Mouse (Mus musculus): ENCODE measurements around the gene Spib. TPM values are rescaled to one million over a fixed set of nuclear protein-coding genes. Genes with fewer than 3 reads are reported as not detected.

Gene Spib
- polyA plus RNA-seq, 1 experiment from 2014 or later, result 0.72 TPM

DNA sequence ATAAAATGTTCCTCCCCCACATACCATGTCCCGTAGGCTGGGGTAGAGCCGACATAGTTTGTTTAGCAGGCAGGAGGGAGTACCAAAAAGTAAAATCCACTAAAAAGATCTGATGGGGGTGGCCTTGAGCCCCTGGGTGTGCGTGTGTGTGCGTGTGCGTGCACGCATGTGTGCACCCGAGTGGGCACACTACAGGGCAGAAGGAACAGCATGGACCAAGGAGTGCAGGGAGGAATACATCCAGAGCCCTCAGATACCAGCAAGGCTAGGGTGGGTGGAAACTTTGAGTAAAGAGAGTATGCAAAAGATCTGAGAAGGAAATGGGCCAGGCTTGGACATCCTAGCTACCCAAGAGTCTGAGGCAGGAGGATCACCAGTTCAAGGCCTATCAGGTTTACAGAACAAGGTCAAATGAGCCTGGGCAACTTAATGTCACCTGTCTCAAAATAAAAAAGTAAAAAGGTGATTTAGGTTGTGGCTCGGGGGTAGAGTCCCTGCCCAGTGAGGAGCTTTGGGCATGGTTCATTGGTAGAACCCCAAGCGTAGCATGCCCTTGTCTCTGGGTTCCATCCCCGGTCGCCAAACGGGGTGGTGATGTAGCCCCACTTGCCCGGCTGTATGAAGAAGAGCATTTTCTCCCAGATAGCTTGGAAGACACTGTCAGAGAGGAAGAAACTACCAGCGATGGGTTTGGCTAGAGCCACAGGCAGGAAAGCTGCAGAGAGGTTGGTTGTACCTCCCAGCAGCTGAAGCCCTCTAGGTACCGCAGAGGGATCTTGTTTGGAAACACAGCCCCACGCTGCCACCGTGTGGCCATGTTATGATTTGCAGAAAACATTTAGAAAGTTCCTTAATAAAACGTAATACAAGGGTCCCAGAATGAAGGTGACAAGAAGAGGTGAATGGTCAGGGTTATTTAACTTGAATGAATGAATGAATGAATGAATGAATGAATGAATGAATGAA lies 28.8 kb upstream of the Spib start:
- WGBS, result 53% methylated on average over 18 of the region's 18 CpGs
- Histone ChIP-seq H3K27ac (no peak overlapping the region), H3K9ac (0 out of 2 replicates have a peak overlapping the region, but pooled peaks have one; percentile 20), H3K27me3 (0 out of 2 replicates have a peak, but pooled peaks cover 3% of the 10 kb centered on the region), H3K4me1 (no peaks in the 10 kb centered on the region), H3K36me3 (no peaks in the 10 kb centered on the region), H3K9me3 (no peaks in the 10 kb centered on the region), H3K4me3 (no peak overlapping the region), H3K4me2 (no peak overlapping the region)
- no peak for ATAC-seq (ENCODE audit: insufficient number of reproducible peaks, low FRiP score, low TSS enrichment, low read depth)

GRCm38 (mm10) chr7:44557629-44558028 lies 25.8 kb upstream of the Spib start:
- no peak overlapping the region for H3K9ac ChIP-seq
- H3K4me3 ChIP-seq, result no peak overlapping the region
- no peaks in the 10 kb centered on the region for H3K9me3 ChIP-seq
- no peaks in the 10 kb centered on the region for H3K36me3 ChIP-seq
- ATAC-seq (ENCODE audit: insufficient number of reproducible peaks, low FRiP score, low TSS enrichment, low read depth), result no peak
- no peak overlapping the region for H3K4me2 ChIP-seq
- H3K4me1 ChIP-seq, result peaks cover 7% of the 10 kb centered on the region
- no peak overlapping the region for H3K27ac ChIP-seq
- no peaks in the 10 kb centered on the region for H3K27me3 ChIP-seq
- WGBS, result 62% methylated on average over 2 of the region's 2 CpGs

- Histone ChIP-seq H3K4me2 (peak within 1 kb of the TSS; percentile 81), H3K4me1 (peaks cover 10% of the 10 kb centered on the region), H3K9ac (peak within 1 kb of the TSS; percentile 67), H3K27me3 (no peaks in the 10 kb centered on the region), H3K36me3 (peaks cover 30% of the 10 kb centered on the region), H3K27ac (peak within 1 kb of the TSS; percentile 100), H3K4me3 (peak within 1 kb of the TSS; percentile 97), H3K9me3 (no peaks in the 10 kb centered on the region)
- under 1% methylated on average over 22 of the region's 22 CpGs for WGBS
- peak; percentile 77 for ATAC-seq (ENCODE audit: insufficient number of reproducible peaks, low FRiP score, low TSS enrichment, low read depth)
These were observed 22.0 kb upstream of the Spib start, which contains the start of gene Nr1h2 for GRCm38 (mm10) chr7:44553826-44554225. Nr1h2 (minus strand) TSS chr7:44553951.

- no peaks in the 10 kb centered on the region for H3K27me3 ChIP-seq
- peak overlapping the region; percentile 67 for H3K9ac ChIP-seq
- WGBS, result 1% methylated on average over 32 of the region's 32 CpGs
- H3K4me2 ChIP-seq, result peak overlapping the region; percentile 81
- no peaks in the 10 kb centered on the region for H3K9me3 ChIP-seq
- peaks cover 30% of the 10 kb centered on the region for H3K36me3 ChIP-seq
- peak; percentile 81 for ATAC-seq (ENCODE audit: insufficient number of reproducible peaks, low FRiP score, low TSS enrichment, low read depth)
- H3K4me3 ChIP-seq, result peak overlapping the region; percentile 97
- peak overlapping the region; percentile 100 for H3K27ac ChIP-seq
- peaks cover 12% of the 10 kb centered on the region for H3K4me1 ChIP-seq
These were observed 21.4 kb upstream of the Spib start for GRCm38 (mm10) chr7:44553196-44553764.

- H3K4me3 ChIP-seq, result peak overlapping the region; percentile 97
- H3K9ac ChIP-seq, result no peak overlapping the region
- peak overlapping the region; percentile 81 for H3K4me2 ChIP-seq
- peaks cover 30% of the 10 kb centered on the region for H3K36me3 ChIP-seq
- no peaks in the 10 kb centered on the region for H3K9me3 ChIP-seq
- 88% methylated on average over 31 of the region's 31 CpGs for WGBS
- H3K4me1 ChIP-seq, result peaks cover 21% of the 10 kb centered on the region
- H3K27me3 ChIP-seq, result no peaks in the 10 kb centered on the region
- no peak for ATAC-seq (ENCODE audit: insufficient number of reproducible peaks, low FRiP score, low TSS enrichment, low read depth)
- H3K27ac ChIP-seq, result peak overlapping the region; percentile 100
These were observed 20.5 kb upstream of the Spib start for GRCm38 (mm10) chr7:44552141-44552908.

DNA sequence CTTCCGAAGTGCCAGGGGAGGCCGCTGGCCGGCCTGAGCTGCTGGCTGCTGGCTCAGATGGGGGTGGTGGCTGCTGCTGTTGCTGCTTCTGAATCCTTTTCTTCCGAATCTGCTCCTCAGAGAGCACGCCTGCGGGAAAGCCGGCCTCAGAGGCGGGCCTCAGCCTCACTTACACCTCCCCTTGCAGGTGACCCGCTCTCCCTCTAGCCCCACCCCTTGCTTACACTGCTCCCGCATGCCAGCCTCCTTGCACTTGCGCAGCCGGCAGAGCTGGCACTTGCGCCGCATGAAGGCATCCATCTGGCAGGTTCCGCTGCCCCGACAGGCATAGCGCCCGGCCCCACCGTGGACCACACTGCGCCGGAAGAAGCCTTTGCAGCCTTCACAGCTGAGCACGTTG lies 19.9 kb upstream of the Spib start:
- ATAC-seq (ENCODE audit: insufficient number of reproducible peaks, low FRiP score, low TSS enrichment, low read depth), result no peak
- Histone ChIP-seq H3K36me3 (peaks cover 30% of the 10 kb centered on the region), H3K9me3 (no peaks in the 10 kb centered on the region), H3K4me3 (no peak overlapping the region), H3K27me3 (no peaks in the 10 kb centered on the region), H3K9ac (no peak overlapping the region), H3K4me2 (no peak overlapping the region), H3K4me1 (peaks cover 27% of the 10 kb centered on the region), H3K27ac (no peak overlapping the region)
- 77% methylated on average over 22 of the region's 22 CpGs for WGBS

DNA sequence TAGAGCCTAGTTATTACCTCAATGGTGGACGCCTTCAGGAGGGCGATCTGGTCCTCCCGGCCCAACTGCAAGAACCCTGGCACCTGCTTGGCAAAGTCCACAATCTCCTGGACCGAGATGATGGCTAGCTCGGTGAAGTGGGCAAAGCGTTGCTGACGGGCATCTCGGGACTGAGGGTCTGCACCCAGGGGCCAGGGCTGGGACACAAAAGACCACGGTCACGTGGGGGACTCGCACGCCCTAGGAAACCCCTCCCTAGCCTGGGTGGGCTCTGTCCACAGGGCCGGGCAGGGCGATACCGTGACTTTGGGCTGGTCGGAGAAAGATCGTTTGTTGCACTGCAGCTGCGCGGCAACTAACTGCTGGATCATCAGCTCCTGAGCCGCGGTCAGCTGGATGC lies 19.4 kb upstream of the Spib start:
- H3K27ac ChIP-seq, result no peak overlapping the region
- H3K4me2 ChIP-seq, result no peak overlapping the region
- H3K4me3 ChIP-seq, result no peak overlapping the region
- 92% methylated on average over 21 of the region's 21 CpGs for WGBS
- no peaks in the 10 kb centered on the region for H3K27me3 ChIP-seq
- no peak for ATAC-seq (ENCODE audit: insufficient number of reproducible peaks, low FRiP score, low TSS enrichment, low read depth)
- H3K36me3 ChIP-seq, result peaks cover 32% of the 10 kb centered on the region
- no peaks in the 10 kb centered on the region for H3K9me3 ChIP-seq
- H3K9ac ChIP-seq, result no peak overlapping the region
- peaks cover 28% of the 10 kb centered on the region for H3K4me1 ChIP-seq

GRCm38 (mm10) chr7:44550409-44550678 lies 18.5 kb upstream of the Spib start:
- H3K4me3 ChIP-seq, result no peak overlapping the region
- H3K4me2 ChIP-seq, result no peak overlapping the region
- ATAC-seq (ENCODE audit: insufficient number of reproducible peaks, low FRiP score, low TSS enrichment, low read depth), result no peak
- no peaks in the 10 kb centered on the region for H3K9me3 ChIP-seq
- peaks cover 36% of the 10 kb centered on the region for H3K36me3 ChIP-seq
- H3K27ac ChIP-seq, result no peak overlapping the region
- no peaks in the 10 kb centered on the region for H3K27me3 ChIP-seq
- no peak overlapping the region for H3K9ac ChIP-seq
- 94% methylated on average over 12 of the region's 12 CpGs for WGBS
- H3K4me1 ChIP-seq, result peaks cover 28% of the 10 kb centered on the region

GRCm38 (mm10) chr7:44549621-44550408 lies 17.9 kb upstream of the Spib start:
- peaks cover 28% of the 10 kb centered on the region for H3K4me1 ChIP-seq
- no peaks in the 10 kb centered on the region for H3K9me3 ChIP-seq
- peaks cover 40% of the 10 kb centered on the region for H3K36me3 ChIP-seq
- WGBS, result 93% methylated on average over 23 of the region's 23 CpGs
- no peak overlapping the region for H3K4me3 ChIP-seq
- no peak overlapping the region for H3K9ac ChIP-seq
- H3K27ac ChIP-seq, result no peak overlapping the region
- no peaks in the 10 kb centered on the region for H3K27me3 ChIP-seq
- ATAC-seq (ENCODE audit: insufficient number of reproducible peaks, low FRiP score, low TSS enrichment, low read depth), result no peak
- H3K4me2 ChIP-seq, result no peak overlapping the region

GRCm38 (mm10) chr7:44548497-44549087 lies 16.7 kb upstream of the Spib start, which contains the start of gene Pold1:
Pold1 (minus strand) TSS chr7:44548849.
- no peaks in the 10 kb centered on the region for H3K9me3 ChIP-seq
- H3K27me3 ChIP-seq, result no peaks in the 10 kb centered on the region
- peaks cover 28% of the 10 kb centered on the region for H3K4me1 ChIP-seq
- peak within 1 kb of the TSS; percentile 55 for H3K9ac ChIP-seq
- peak within 1 kb of the TSS; percentile 87 for H3K4me2 ChIP-seq
- peaks cover 40% of the 10 kb centered on the region for H3K36me3 ChIP-seq
- under 1% methylated on average over 43 of the region's 43 CpGs for WGBS
- ATAC-seq (ENCODE audit: insufficient number of reproducible peaks, low FRiP score, low TSS enrichment, low read depth), result peak; percentile 92
- peak within 1 kb of the TSS; percentile 69 for H3K4me3 ChIP-seq
- H3K27ac ChIP-seq, result peak within 1 kb of the TSS; percentile 87

DNA sequence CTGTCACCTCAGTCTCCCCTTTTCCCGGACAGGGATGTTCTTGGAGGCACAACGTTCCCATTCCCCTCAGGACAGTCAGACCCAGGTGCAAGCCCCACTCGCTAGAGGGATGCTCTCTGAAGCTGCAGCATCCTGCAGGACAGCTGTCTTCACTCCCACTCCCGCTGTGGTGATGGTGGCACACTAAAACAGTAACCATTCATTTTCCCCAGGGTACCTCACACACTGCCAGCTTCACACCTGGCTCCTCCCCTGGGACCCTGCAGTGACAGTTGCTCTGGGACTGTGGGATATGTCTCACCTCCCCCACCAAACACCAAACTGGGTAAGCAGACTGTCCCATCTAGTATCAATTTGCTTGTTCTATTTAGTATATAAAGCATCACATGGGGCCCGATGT lies 15.9 kb upstream of the Spib start:
- Histone ChIP-seq H3K9me3 (no peaks in the 10 kb centered on the region), H3K4me1 (peaks cover 22% of the 10 kb centered on the region), H3K9ac (peak overlapping the region; percentile 55), H3K36me3 (peaks cover 45% of the 10 kb centered on the region), H3K27ac (peak overlapping the region; percentile 87; the same call in 1 of the 2 replicates), H3K4me3 (peak overlapping the region; percentile 69), H3K27me3 (no peaks in the 10 kb centered on the region), H3K4me2 (peak overlapping the region; percentile 87)
- ATAC-seq (ENCODE audit: insufficient number of reproducible peaks, low FRiP score, low TSS enrichment, low read depth), result no peak
- 24% methylated on average over 5 of the region's 5 CpGs for WGBS
